Mouse (Mus musculus) limb, embryonic 10.5 days (tissue): ENCODE measurements around the gene Mamld1. TPM values are rescaled to one million over a fixed set of nuclear protein-coding genes. Genes with fewer than 3 reads are reported as not detected.

Source experiments
- DNase-seq: peaks from one replicate; pipeline ENCODE4 v3.0.0-alpha.2; 2017; ENCODE audit warnings: low spot score
- H3K27ac ChIP-seq: fragments of 300-500 bp; sonication (generic); 2 replicates; pipeline ENCODE4 v1.5.1; 2016; ENCODE audit warnings: mild to moderate bottlenecking
- H3K27me3 ChIP-seq: fragments of 300-500 bp; sonication (generic); 2 replicates; pipeline ENCODE4 v1.6.1; 2016; ENCODE audit warnings: low read depth, mild to moderate bottlenecking; ENCODE audit not compliant: poor library complexity, severe bottlenecking
- H3K36me3 ChIP-seq: fragments of 300-500 bp; sonication (generic); 2 replicates; pipeline ENCODE4 v1.6.1; 2016; ENCODE audit warnings: mild to moderate bottlenecking, moderate library complexity
- H3K4me1 ChIP-seq: fragments of 300-500 bp; sonication (generic); 2 replicates; pipeline ENCODE4 v1.6.1; 2016
- H3K4me3 ChIP-seq: fragments of 300-500 bp; sonication (generic); 2 replicates; pipeline ENCODE4 v1.5.1; 2016; ENCODE audit warnings: mild to moderate bottlenecking, moderate library complexity
- H3K9me3 ChIP-seq: fragments of 300-500 bp; sonication (generic); replicated peaks from 2 replicates; pipeline ENCODE4 v1.6.1; 2016; ENCODE audit warnings: mild to moderate bottlenecking
- WGBS: fragments of 180-500 bp; shearing (Covaris S2); methylation state at CpG from one replicate; pipeline ENCODE4 v1.1.7; 2016; 5-methylcytosine and 5-hydroxymethylcytosine counted together
- polyA plus RNA-seq: library from polyadenylated mRNA; unstranded; fragments of >200 nt; fragmentation: Nextera tagmentation; extraction: Ambion mirVana; gene quantifications from 2 replicates; pipeline ENCODE4 v1.2.1, GENCODE M21; 2016

Mamld1 gene
- polyA plus RNA-seq, 1 experiment from 2014 or later = 0.54 TPM

GRCm38 (mm10) chrX:71087370-71088079 lies 37.5 kb downstream of the Mamld1 start:
- Histone ChIP-seq H3K4me3 (no peak overlapping the region), H3K9me3 (no peaks in the 10 kb centered on the region), H3K27me3 (peaks cover 70% of the 10 kb centered on the region), H3K27ac (no peak overlapping the region), H3K4me1 (no peaks in the 10 kb centered on the region), H3K36me3 (no peaks in the 10 kb centered on the region)
- 62% methylated on average over 4 of the region's 4 CpGs for WGBS
- DNase-seq = no peak

GRCm38 (mm10) chrX:71088080-71088414 lies 38.0 kb downstream of the Mamld1 start:
- Histone ChIP-seq H3K36me3 (no peaks in the 10 kb centered on the region), H3K4me1 (no peaks in the 10 kb centered on the region), H3K27me3 (peaks cover 73% of the 10 kb centered on the region), H3K9me3 (no peaks in the 10 kb centered on the region), H3K27ac (no peak overlapping the region), H3K4me3 (no peak overlapping the region)
- DNase-seq = no peak
- WGBS = 62% methylated on average over 3 of the region's 3 CpGs

GRCm38 (mm10) chrX:71105820-71106219 lies 55.8 kb downstream of the Mamld1 start:
- no peaks in the 10 kb centered on the region for H3K36me3 ChIP-seq
- no peak for DNase-seq
- no peak overlapping the region for H3K4me3 ChIP-seq
- H3K4me1 ChIP-seq = no peaks in the 10 kb centered on the region
- no peak overlapping the region for H3K27ac ChIP-seq
- H3K27me3 ChIP-seq = peaks cover 64% of the 10 kb centered on the region
- no peaks in the 10 kb centered on the region for H3K9me3 ChIP-seq

GRCm38 (mm10) chrX:71106392-71106791 lies 56.3 kb downstream of the Mamld1 start:
- Histone ChIP-seq H3K4me1 (no peaks in the 10 kb centered on the region), H3K9me3 (no peaks in the 10 kb centered on the region), H3K27ac (no peak overlapping the region), H3K36me3 (no peaks in the 10 kb centered on the region), H3K27me3 (peaks cover 68% of the 10 kb centered on the region), H3K4me3 (no peak overlapping the region)
- DNase-seq = no peak
- WGBS = 82% methylated on average over 4 of the region's 4 CpGs

- Histone ChIP-seq H3K36me3 (no peaks in the 10 kb centered on the region), H3K27ac (no peak overlapping the region), H3K4me1 (no peaks in the 10 kb centered on the region), H3K9me3 (no peaks in the 10 kb centered on the region), H3K4me3 (no peak overlapping the region), H3K27me3 (peaks cover 64% of the 10 kb centered on the region)
- no peak for DNase-seq
- 94% methylated on average over 4 of the region's 4 CpGs for WGBS
Observed at GRCm38 (mm10) chrX:71108056-71108735, 58.1 kb downstream of the Mamld1 start.

- H3K4me1 ChIP-seq = no peaks in the 10 kb centered on the region
- no peaks in the 10 kb centered on the region for H3K36me3 ChIP-seq
- H3K4me3 ChIP-seq = no peak overlapping the region
- 67% methylated on average over 2 of the region's 2 CpGs for WGBS
- no peak overlapping the region for H3K27ac ChIP-seq
- H3K27me3 ChIP-seq = peaks cover 52% of the 10 kb centered on the region
- no peak for DNase-seq
- H3K9me3 ChIP-seq = no peaks in the 10 kb centered on the region
Observed at GRCm38 (mm10) chrX:71110333-71110732, 60.3 kb downstream of the Mamld1 start.

- H3K27ac ChIP-seq = no peak overlapping the region
- H3K9me3 ChIP-seq = no peaks in the 10 kb centered on the region
- H3K36me3 ChIP-seq = no peaks in the 10 kb centered on the region
- no peak overlapping the region for H3K4me3 ChIP-seq
- H3K4me1 ChIP-seq = no peaks in the 10 kb centered on the region
- peaks cover 67% of the 10 kb centered on the region for H3K27me3 ChIP-seq
- no peak for DNase-seq
- WGBS = 70% methylated on average over 4 of the region's 4 CpGs
Observed at GRCm38 (mm10) chrX:71122359-71123293, 72.6 kb downstream of the Mamld1 start.

GRCm38 (mm10) chrX:71125013-71125412 lies 75.0 kb downstream of the Mamld1 start:
- no peaks in the 10 kb centered on the region for H3K4me1 ChIP-seq

GRCm38 (mm10) chrX:71131464-71131863 lies 81.4 kb downstream of the Mamld1 start:
- Histone ChIP-seq H3K27me3 (peaks cover 18% of the 10 kb centered on the region; the same call in 1 of the 2 replicates), H3K27ac (no peak overlapping the region), H3K36me3 (no peaks in the 10 kb centered on the region), H3K9me3 (no peaks in the 10 kb centered on the region), H3K4me1 (no peaks in the 10 kb centered on the region), H3K4me3 (no peak overlapping the region)
- no peak for DNase-seq

More at GRCm38 (mm10) chrX:71125013-71125412, 75.0 kb downstream of the Mamld1 start:
- 91% methylated on average over 7 of the region's 7 CpGs for WGBS
- Histone ChIP-seq H3K27ac (no peak overlapping the region), H3K27me3 (peaks cover 55% of the 10 kb centered on the region), H3K4me3 (no peak overlapping the region), H3K9me3 (no peaks in the 10 kb centered on the region), H3K36me3 (no peaks in the 10 kb centered on the region)
- no peak for DNase-seq

- H3K4me1 ChIP-seq = no peaks in the 10 kb centered on the region
- no peak for DNase-seq
- no peak overlapping the region for H3K4me3 ChIP-seq
- no peak overlapping the region for H3K27ac ChIP-seq
- no peaks in the 10 kb centered on the region for H3K9me3 ChIP-seq
- WGBS = 86% methylated on average over 2 of the region's 2 CpGs
- peaks cover 52% of the 10 kb centered on the region for H3K27me3 ChIP-seq
- no peaks in the 10 kb centered on the region for H3K36me3 ChIP-seq
Observed at GRCm38 (mm10) chrX:71141390-71141789, 91.3 kb downstream of the Mamld1 start.

- no peak overlapping the region for H3K4me3 ChIP-seq
- H3K36me3 ChIP-seq = no peaks in the 10 kb centered on the region
- H3K27ac ChIP-seq = no peak overlapping the region
- H3K4me1 ChIP-seq = no peaks in the 10 kb centered on the region
- 50% methylated on average over 1 of the region's 1 CpGs for WGBS
- no peaks in the 10 kb centered on the region for H3K9me3 ChIP-seq
- peaks cover 90% of the 10 kb centered on the region for H3K27me3 ChIP-seq
- DNase-seq = no peak
Observed at GRCm38 (mm10) chrX:71149441-71150050, 99.5 kb downstream of the Mamld1 start.

- no peak for DNase-seq
- peaks cover 95% of the 10 kb centered on the region for H3K27me3 ChIP-seq
- H3K27ac ChIP-seq = no peak overlapping the region
- no peaks in the 10 kb centered on the region for H3K36me3 ChIP-seq
- WGBS = 80% methylated on average over 4 of the region's 4 CpGs
- H3K4me1 ChIP-seq = no peaks in the 10 kb centered on the region
- H3K4me3 ChIP-seq = no peak overlapping the region
- H3K9me3 ChIP-seq = no peaks in the 10 kb centered on the region
Observed at GRCm38 (mm10) chrX:71150551-71151001, 100.5 kb downstream of the Mamld1 start.
